Mouse (Mus musculus) embryonic stem cell, embryonic (primary cell): ENCODE data around the gene Cutc.

ENCODE experiments used
- CTCF ChIA-PET, 4 experiments: fragments of 300-600 bp in 2 of 4; fragments of 350-600 bp in 2 of 4; sonication (Branson Sonifier 250); formaldehyde crosslinking; loops; one replicate each; lab custom pipeline; 2022; ENCODE audit warnings: inconsistent platforms in 2 of 4; lab: Charles Lee
- POLR2A ChIA-PET, 4 experiments: fragments of 300-600 bp in 2 of 4; fragments of 350-600 bp in 2 of 4; sonication (Branson Sonifier 250); formaldehyde crosslinking; loops; one replicate each; lab custom pipeline; 2022; ENCODE audit warnings: antibody characterized with exemption in 4 of 4, inconsistent platforms in 1 of 4; lab: Charles Lee

The Cutc gene

GRCm38 (mm10) chr19:43730037-43730428 lies 22.8 kb upstream of the Cutc start:
- POLR2A ChIA-PET: interaction anchor here in 3 of 4 experiments (0.6 to 3.6 kb wide), 8 partner anchors 8 to 319 kb away, joined by 3 to 13 read pairs (median 3); partner anchors contain the start of gene Slc25a28 (in 1 of the 3)
- CTCF ChIA-PET: interaction anchor here in 3 of 4 experiments (0.6 to 1.2 kb wide), 4 partner anchors 68 to 1257 kb away, joined by 3 to 6 read pairs (median 4); no protein-coding TSS in a partner anchor

- CTCF ChIA-PET: interaction anchor here in 2 of 4 experiments (0.6 to 0.7 kb wide), 3 partner anchors 22 to 378 kb away, joined by 4 to 10 read pairs (median 4); partner anchors contain the start of genes Cox15 (in 1 of the 2) and Cutc (in 1 of the 2)
- POLR2A ChIA-PET: no interaction called here
Observed at GRCm38 (mm10) chr19:43731157-43731556, 21.6 kb upstream of the Cutc start.

- CTCF ChIA-PET: interaction anchor here in 3 of 4 experiments (0.7 to 1.7 kb wide), 4 partner anchors 14 to 1325 kb away, joined by 3 to 4 read pairs (median 4); partner anchors contain the start of genes Cox15 (in 2 of the 3) and Cutc (in 2 of the 3)
- POLR2A ChIA-PET: interaction anchor here in 3 of 4 experiments (0.6 to 7.1 kb wide), 23 partner anchors 9 to 548 kb away, joined by 3 to 48 read pairs (median 4); partner anchors contain the start of genes Cox15 (in 3 of the 3), Cutc (in 3 of the 3), Slc25a28 (in 2 of the 3) and Chuk (in 1 of the 3)
Observed at GRCm38 (mm10) chr19:43738409-43738808, 14.4 kb upstream of the Cutc start.

- ChIA-PET CTCF (no interaction called here), POLR2A (no interaction called here)
Observed at GRCm38 (mm10) chr19:43743401-43743800, 9.4 kb upstream of the Cutc start.

- ChIA-PET CTCF (no interaction called here), POLR2A (interaction anchor here in 1 of 4 experiments (1.0 to 8.3 kb wide), 2 partner anchors 9 to 103 kb away, joined by 3 to 48 read pairs; no protein-coding TSS in a partner anchor)
Observed at GRCm38 (mm10) chr19:43745740-43746139, 7.1 kb upstream of the Cutc start.

GRCm38 (mm10) chr19:43747877-43748276 lies 4.9 kb upstream of the Cutc start:
- ChIA-PET CTCF (no interaction called here), POLR2A (interaction anchor here in 1 of 4 experiments (8.3 kb wide), 1 partner anchor 11 kb away, joined by 48 read pairs; no protein-coding TSS in a partner anchor)

GRCm38 (mm10) chr19:43750008-43750407 lies 2.8 kb upstream of the Cutc start:
- POLR2A ChIA-PET: interaction anchor here in 3 of 4 experiments (1.0 to 8.3 kb wide), 6 partner anchors 9 to 245 kb away, joined by 3 to 48 read pairs (median 6); partner anchors contain the start of gene Slc25a28 (in 3 of the 3)
- CTCF ChIA-PET: no interaction called here

GRCm38 (mm10) chr19:43753226-43753835 lies 535 bp downstream of the Cutc start:
- POLR2A ChIA-PET: interaction anchor here in 3 of 4 experiments (0.7 to 8.3 kb wide), 19 partner anchors 9 to 354 kb away, joined by 3 to 48 read pairs (median 4); partner anchors contain the start of genes Slc25a28 (in 3 of the 3), Chuk (in 1 of the 3) and Got1 (in 1 of the 3)
- CTCF ChIA-PET: interaction anchor here (0.6 to 1.9 kb wide), 40 partner anchors 8 to 933 kb away, joined by 3 to 9 read pairs (median 4); partner anchors contain the start of genes Got1 (in 1 of the 4) and Slc25a28 (in 1 of the 4)

- POLR2A ChIA-PET: interaction anchor here in 2 of 4 experiments (2.8 to 8.3 kb wide), 3 partner anchors 18 to 79 kb away, joined by 10 to 48 read pairs (median 25); partner anchors contain the start of gene Slc25a28 (in 2 of the 2)
- CTCF ChIA-PET: interaction anchor here in 3 of 4 experiments (0.6 to 1.9 kb wide), 5 partner anchors 9 to 828 kb away, joined by 3 to 5 read pairs (median 4); no protein-coding TSS in a partner anchor
Observed at GRCm38 (mm10) chr19:43754237-43754636, 1.4 kb downstream of the Cutc start.

- ChIA-PET CTCF (no interaction called here), POLR2A (interaction anchor here in 1 of 4 experiments (2.8 kb wide), 1 partner anchor 79 kb away, joined by 10 read pairs; the partner anchor contains the start of gene Slc25a28)
Observed at GRCm38 (mm10) chr19:43754872-43755271, 2.1 kb downstream of the Cutc start.

GRCm38 (mm10) chr19:43760504-43760903 lies 7.7 kb downstream of the Cutc start:
- ChIA-PET CTCF (interaction anchor here (0.6 to 1.2 kb wide), 31 partner anchors 9 to 1052 kb away, joined by 3 to 7 read pairs (median 3); no protein-coding TSS in a partner anchor), POLR2A (interaction anchor here in 3 of 4 experiments (0.5 to 1.2 kb wide), 3 partner anchors 15 to 87 kb away, joined by 3 to 5 read pairs (median 3); partner anchors contain the start of gene Slc25a28 (in 1 of the 3))

- ChIA-PET CTCF (interaction anchor here in 2 of 4 experiments (0.7 to 1.5 kb wide), 5 partner anchors 8 to 200 kb away, joined by 3 to 5 read pairs (median 5); partner anchors contain the start of genes Cox15 (in 2 of the 2) and Cutc (in 2 of the 2)), POLR2A (interaction anchor here in 2 of 4 experiments (0.6 to 1.7 kb wide), 5 partner anchors 9 to 88 kb away, joined by 3 to 8 read pairs (median 4); partner anchors contain the start of genes Slc25a28 (in 2 of the 2), Cox15 (in 1 of the 2) and Cutc (in 1 of the 2))
Observed at GRCm38 (mm10) chr19:43761543-43762256, 8.9 kb downstream of the Cutc start.

- POLR2A ChIA-PET: interaction anchor here in 2 of 4 experiments (0.6 to 1.7 kb wide), 5 partner anchors 10 to 89 kb away, joined by 3 to 8 read pairs (median 4); partner anchors contain the start of genes Cox15 (in 1 of the 2), Cutc (in 1 of the 2) and Slc25a28 (in 1 of the 2)
- CTCF ChIA-PET: interaction anchor here in 2 of 4 experiments (0.9 to 1.5 kb wide), 3 partner anchors 9 to 102 kb away, joined by 3 to 5 read pairs (median 5); partner anchors contain the start of genes Cox15 (in 2 of the 2) and Cutc (in 2 of the 2)
Observed at GRCm38 (mm10) chr19:43762410-43762809, 9.6 kb downstream of the Cutc start.

- CTCF ChIA-PET: interaction anchor here in 1 of 4 experiments (0.8 kb wide), 1 partner anchor 13 kb away, joined by 3 read pairs; the partner anchor contains the start of genes Cox15 and Cutc
- POLR2A ChIA-PET: interaction anchor here in 1 of 4 experiments (0.6 to 1.3 kb wide), 3 partner anchors 13 to 158 kb away, joined by 3 to 4 read pairs (median 3); partner anchors contain the start of genes Cox15 and Cutc
Observed at GRCm38 (mm10) chr19:43766451-43766850, 13.7 kb downstream of the Cutc start.

GRCm38 (mm10) chr19:43767549-43768322 lies 14.9 kb downstream of the Cutc start:
- POLR2A ChIA-PET: interaction anchor here in 1 of 4 experiments (1.3 to 1.7 kb wide), 2 partner anchors 15 to 29 kb away, joined by 3 read pairs; partner anchors contain the start of genes Cox15 and Cutc
- CTCF ChIA-PET: interaction anchor here in 2 of 4 experiments (0.6 kb wide), 2 partner anchors 132 to 516 kb away, joined by 4 to 7 read pairs; no protein-coding TSS in a partner anchor

- CTCF ChIA-PET: interaction anchor here in 1 of 4 experiments (0.5 kb wide), 1 partner anchor 294 kb away, joined by 7 read pairs; no protein-coding TSS in a partner anchor
- POLR2A ChIA-PET: no interaction called here
Observed at GRCm38 (mm10) chr19:43769366-43769960, 16.7 kb downstream of the Cutc start.
